Mouse (Mus musculus) midbrain, embryonic 16.5 days (tissue): ENCODE results near the gene Pcsk2. TPM values are rescaled to one million over a fixed set of nuclear protein-coding genes. Genes with fewer than 3 reads are reported as not detected.

ENCODE experiments used
- ATAC-seq: fragments of 200-750 bp; cut with Nextera tagmentation; 2 replicates; pipeline ENCODE4 v1.8.0; 2017; ENCODE audit warnings: moderate TSS enrichment
- H3K27ac ChIP-seq: fragments of 300-500 bp; sonication (generic); 2 replicates; pipeline ENCODE4 v1.5.1; 2014; ENCODE audit warnings: mild to moderate bottlenecking, low read length, mixed read lengths
- H3K27me3 ChIP-seq: fragments of 300-500 bp; sonication (generic); 2 replicates; pipeline ENCODE4 v1.6.1; 2014; ENCODE audit warnings: low read depth, low read length, mixed read lengths; ENCODE audit not compliant: control insufficient read depth, insufficient read depth
- H3K36me3 ChIP-seq: fragments of 300-500 bp; sonication (generic); 2 replicates; pipeline ENCODE4 v1.6.1; 2014; ENCODE audit warnings: mild to moderate bottlenecking, low read length, moderate library complexity, mixed read lengths; ENCODE audit not compliant: control insufficient read depth, insufficient read depth
- H3K4me1 ChIP-seq: fragments of 300-500 bp; sonication (generic); 2 replicates; pipeline ENCODE4 v1.6.1; 2014; ENCODE audit warnings: mild to moderate bottlenecking, low read length, mixed read lengths; ENCODE audit not compliant: control insufficient read depth, insufficient read depth
- H3K4me2 ChIP-seq: fragments of 300-500 bp; sonication (generic); 2 replicates; pipeline ENCODE4 v1.6.1; 2014; ENCODE audit warnings: mild to moderate bottlenecking, low read length, mixed read lengths
- H3K4me3 ChIP-seq: fragments of 300-500 bp; sonication (generic); 2 replicates; pipeline ENCODE4 v1.5.1; 2014; ENCODE audit warnings: low read depth, mild to moderate bottlenecking, low read length, moderate library complexity, mixed read lengths
- H3K9ac ChIP-seq: fragments of 300-500 bp; sonication (generic); 2 replicates; pipeline ENCODE4 v1.6.1; 2014; ENCODE audit warnings: low read depth, low read length, mixed read lengths
- H3K9me3 ChIP-seq: fragments of 300-500 bp; sonication (generic); replicated peaks from 2 replicates; pipeline ENCODE4 v1.6.1; 2014; ENCODE audit warnings: mild to moderate bottlenecking, low read length, mixed read lengths; ENCODE audit not compliant: control insufficient read depth, poor library complexity, severe bottlenecking
- WGBS: fragments of 180-500 bp; shearing (Covaris S2); extraction: QIAGEN DNeasy Blood & Tissue Kit; methylation state at CpG from one replicate; pipeline ENCODE4 v1.1.7; 2014; 5-methylcytosine and 5-hydroxymethylcytosine counted together
- polyA plus RNA-seq: library from polyadenylated mRNA; unstranded; fragments of >200 nt; fragmentation: Nextera tagmentation; extraction: Ambion mirVana; gene quantifications from 2 replicates; pipeline ENCODE4 v1.2.1, GENCODE M21; 2015

Gene Pcsk2
- 33.5 and 35.2 TPM in 2 replicates for polyA plus RNA-seq

- Histone ChIP-seq H3K4me1 (peaks cover 18% of the 10 kb centered on the region), H3K9me3 (no peaks in the 10 kb centered on the region), H3K9ac (peak within 1 kb of the TSS; percentile 90), H3K36me3 (no peaks in the 10 kb centered on the region), H3K4me2 (peak within 1 kb of the TSS; percentile 88), H3K27ac (peak within 1 kb of the TSS; percentile 93), H3K4me3 (peak within 1 kb of the TSS; percentile 71), H3K27me3 (no peaks in the 10 kb centered on the region; the same call in 1 of the 2 replicates)
- peak; percentile 97 for ATAC-seq
- WGBS, result under 1% methylated on average over 38 of the region's 51 CpGs
These were observed at the start of gene Pcsk2 for GRCm38 (mm10) chr2:143545758-143546246. Pcsk2 (plus strand) TSS chr2:143546156.

- H3K27me3 ChIP-seq, result no peaks in the 10 kb centered on the region
- WGBS, result 85% methylated on average over 9 of the region's 9 CpGs
- ATAC-seq, result peak; percentile 10; the same call in 1 of the 2 replicates
These were observed 45.1 kb upstream of the Pcsk2 start for GRCm38 (mm10) chr2:143500845-143501244.

DNA sequence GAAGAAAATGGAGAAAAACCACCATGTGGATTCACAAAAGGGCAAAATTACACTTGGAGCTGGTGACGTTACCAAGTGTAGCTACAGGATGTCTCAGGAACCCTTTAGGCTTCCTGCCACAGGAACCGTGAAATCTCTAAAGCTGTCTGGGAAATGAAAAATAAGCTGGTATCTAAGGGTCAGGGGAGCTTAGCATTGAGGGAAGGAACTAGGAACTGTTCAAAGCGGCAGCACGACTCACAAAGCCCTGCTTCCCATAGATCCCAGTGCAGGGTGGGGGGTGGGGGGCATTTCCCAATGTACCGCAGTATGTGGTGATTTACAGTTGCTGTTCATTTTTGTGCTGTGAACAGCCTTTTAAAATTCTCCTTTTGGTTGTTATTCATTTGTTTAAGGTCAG lies 44.2 kb upstream of the Pcsk2 start:
- Histone ChIP-seq H3K4me2 (no peak overlapping the region), H3K9ac (no peak overlapping the region), H3K27me3 (no peaks in the 10 kb centered on the region), H3K9me3 (no peaks in the 10 kb centered on the region), H3K27ac (peak overlapping the region; percentile 71), H3K36me3 (no peaks in the 10 kb centered on the region), H3K4me3 (no peak overlapping the region), H3K4me1 (peaks cover 9% of the 10 kb centered on the region; the same call in 1 of the 2 replicates)
- ATAC-seq, result peak; percentile 69
- 24% methylated on average over 5 of the region's 5 CpGs for WGBS

More at GRCm38 (mm10) chr2:143500845-143501244, 45.1 kb upstream of the Pcsk2 start:
- Histone ChIP-seq H3K4me3 (no peak overlapping the region), H3K9me3 (no peaks in the 10 kb centered on the region), H3K4me2 (no peak overlapping the region), H3K9ac (no peak overlapping the region), H3K4me1 (peaks cover 9% of the 10 kb centered on the region; the same call in 1 of the 2 replicates), H3K36me3 (no peaks in the 10 kb centered on the region), H3K27ac (no peak overlapping the region)

- H3K36me3 ChIP-seq, result no peaks in the 10 kb centered on the region
- H3K27ac ChIP-seq, result peak overlapping the region; percentile 71
- 24% methylated on average over 3 of the region's 3 CpGs for WGBS
These were observed 43.8 kb upstream of the Pcsk2 start for GRCm38 (mm10) chr2:143502203-143502602.

DNA sequence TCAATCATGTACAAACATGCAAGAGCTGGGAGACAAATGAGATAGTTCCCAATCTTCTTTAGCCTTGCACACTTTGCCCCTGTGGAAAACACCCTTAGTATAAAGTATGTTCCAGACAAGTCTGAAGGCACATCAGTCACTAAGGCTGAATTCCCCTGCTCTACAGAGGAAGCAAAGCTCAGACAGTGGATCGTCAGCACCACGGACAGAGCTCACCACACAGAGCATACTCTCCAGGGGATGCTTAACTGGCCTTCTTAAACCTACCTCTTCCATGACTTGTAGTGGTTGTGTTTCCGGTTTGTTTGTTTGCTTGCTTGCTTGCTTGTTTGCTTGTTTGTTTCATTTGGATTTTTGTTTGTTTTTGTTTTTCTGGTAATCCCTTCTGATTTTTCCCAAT lies 9.5 kb upstream of the Pcsk2 start:
- no peak overlapping the region for H3K4me3 ChIP-seq
- no peaks in the 10 kb centered on the region for H3K9me3 ChIP-seq
- H3K36me3 ChIP-seq, result no peaks in the 10 kb centered on the region
- no peaks in the 10 kb centered on the region for H3K4me1 ChIP-seq
- ATAC-seq, result no peak
- no peak overlapping the region for H3K9ac ChIP-seq
- H3K27me3 ChIP-seq, result no peaks in the 10 kb centered on the region
- no peak overlapping the region for H3K27ac ChIP-seq
- WGBS, result 24% methylated on average over 3 of the region's 3 CpGs
- H3K4me2 ChIP-seq, result no peak overlapping the region

More at GRCm38 (mm10) chr2:143502203-143502602, 43.8 kb upstream of the Pcsk2 start:
- Histone ChIP-seq H3K4me2 (no peak overlapping the region), H3K9me3 (no peaks in the 10 kb centered on the region), H3K27me3 (no peaks in the 10 kb centered on the region), H3K9ac (no peak overlapping the region), H3K4me3 (no peak overlapping the region), H3K4me1 (peaks cover 9% of the 10 kb centered on the region; the same call in 1 of the 2 replicates)
- peak; percentile 84 for ATAC-seq

GRCm38 (mm10) chr2:143545299-143545751 lies 631 bp upstream of the Pcsk2 start:
- Histone ChIP-seq H3K9me3 (no peaks in the 10 kb centered on the region), H3K4me2 (peak overlapping the region; percentile 88), H3K27me3 (no peaks in the 10 kb centered on the region; the same call in 1 of the 2 replicates), H3K4me3 (peak overlapping the region; percentile 71), H3K4me1 (peaks cover 18% of the 10 kb centered on the region), H3K27ac (peak overlapping the region; percentile 93), H3K9ac (peak overlapping the region; percentile 90), H3K36me3 (no peaks in the 10 kb centered on the region)
- 1% methylated on average over 7 of the region's 7 CpGs for WGBS
- peak; percentile 66 for ATAC-seq

DNA sequence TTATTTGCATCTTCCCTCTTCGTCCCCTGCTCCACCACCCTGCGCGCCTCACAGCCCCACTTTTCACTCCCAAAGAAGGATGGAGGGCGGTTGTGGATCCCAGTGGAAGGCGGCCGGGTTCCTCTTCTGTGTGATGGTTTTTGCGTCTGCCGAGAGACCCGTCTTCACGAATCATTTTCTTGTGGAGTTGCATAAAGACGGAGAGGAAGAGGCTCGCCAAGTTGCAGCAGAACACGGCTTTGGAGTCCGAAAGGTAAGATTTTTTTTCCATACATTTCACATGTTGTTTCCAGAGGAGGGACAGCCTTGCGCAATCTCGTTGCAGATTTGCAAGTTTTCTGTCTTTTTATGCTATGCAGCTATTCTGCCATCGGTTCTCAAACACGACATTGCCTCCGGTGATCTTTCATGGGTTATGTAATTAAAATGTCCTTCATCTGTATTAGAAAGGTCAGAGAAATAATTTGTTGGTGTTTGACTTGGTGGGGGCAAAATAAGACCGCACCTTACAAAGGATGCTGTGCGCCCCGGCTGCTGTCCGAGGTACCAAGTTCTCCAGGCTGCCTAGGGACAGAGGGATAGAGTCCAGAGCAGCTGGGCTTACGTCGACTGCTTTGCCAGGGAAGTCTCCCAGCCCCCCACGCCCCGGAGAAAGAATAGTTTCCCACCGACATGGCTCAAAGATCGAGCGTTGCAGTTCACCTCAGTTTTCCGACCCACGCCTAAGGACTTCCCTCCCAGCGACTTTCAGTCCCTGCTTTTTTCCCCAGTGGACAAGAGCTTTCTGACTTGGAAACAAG lies 656 bp downstream of the Pcsk2 start:
- Histone ChIP-seq H3K36me3 (no peaks in the 10 kb centered on the region), H3K4me2 (peak overlapping the region; percentile 88), H3K9me3 (no peaks in the 10 kb centered on the region), H3K4me1 (peaks cover 18% of the 10 kb centered on the region), H3K9ac (peak overlapping the region; percentile 71), H3K27me3 (no peaks in the 10 kb centered on the region; the same call in 1 of the 2 replicates), H3K4me3 (peak overlapping the region; percentile 71), H3K27ac (peak overlapping the region; percentile 93)
- under 1% methylated on average over 33 of the region's 33 CpGs for WGBS
- no peak for ATAC-seq

DNA sequence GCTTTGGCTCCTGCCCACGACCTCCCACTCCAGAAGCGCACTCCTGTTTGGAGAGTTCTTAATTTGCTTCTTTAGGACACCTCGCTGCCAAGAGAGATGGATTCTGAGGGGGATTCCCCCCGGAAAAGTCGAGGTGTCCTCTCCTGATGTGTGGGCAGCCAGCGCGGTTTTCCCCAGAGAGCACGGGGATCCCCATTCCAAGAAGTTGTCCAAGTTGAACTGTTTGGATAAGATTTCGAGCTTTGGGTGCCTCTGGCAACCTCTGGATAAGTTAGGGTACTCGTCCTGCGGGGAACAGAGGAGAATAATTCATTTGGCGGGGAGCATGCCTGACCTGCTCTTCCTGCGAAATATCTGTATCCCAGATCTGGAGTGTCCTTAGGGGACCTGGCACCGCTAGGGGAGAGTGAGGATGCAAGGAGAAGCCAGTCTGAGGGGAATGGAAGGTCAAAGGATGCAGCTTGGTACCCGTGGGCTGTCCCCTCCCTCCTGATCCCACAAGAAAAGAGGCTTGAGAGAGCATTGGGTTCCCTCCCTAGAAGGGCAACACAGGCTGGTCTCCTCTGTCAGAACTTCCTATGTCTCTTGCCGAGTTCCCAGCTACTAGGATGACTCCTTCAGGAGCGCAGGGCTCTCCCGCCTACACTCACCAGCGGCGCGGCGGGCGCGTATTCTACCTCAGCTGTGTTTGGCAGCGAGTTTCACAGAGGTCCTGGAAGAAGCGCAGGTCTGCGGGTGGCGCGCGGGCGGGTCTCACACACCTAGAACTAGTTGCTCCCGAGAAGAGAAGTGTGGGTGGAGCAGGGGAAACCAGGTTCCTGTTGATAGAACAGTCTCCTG lies 1.5 kb downstream of the Pcsk2 start:
- no peaks in the 10 kb centered on the region for H3K36me3 ChIP-seq
- peak overlapping the region; percentile 88 for H3K4me2 ChIP-seq
- WGBS, result under 1% methylated on average over 32 of the region's 32 CpGs
- H3K4me1 ChIP-seq, result peaks cover 18% of the 10 kb centered on the region
- no peaks in the 10 kb centered on the region for H3K9me3 ChIP-seq
- no peaks in the 10 kb centered on the region; the same call in 1 of the 2 replicates for H3K27me3 ChIP-seq
- H3K4me3 ChIP-seq, result peak overlapping the region; percentile 71
- H3K27ac ChIP-seq, result peak overlapping the region; percentile 18; the same call in 1 of the 2 replicates
- ATAC-seq, result no peak
- peak overlapping the region; percentile 71 for H3K9ac ChIP-seq
